Mouse (Mus musculus) forebrain, postnatal 0 days (tissue): ENCODE data around the gene Trp53bp2. TPM values are rescaled to one million over a fixed set of nuclear protein-coding genes. Genes with fewer than 3 reads are reported as not detected.

ENCODE experiments used
- ATAC-seq: fragments of 200-750 bp; cut with Nextera tagmentation; 2 replicates; pipeline ENCODE4 v1.8.0; 2017; ENCODE audit warnings: mild to moderate bottlenecking, moderate library complexity
- DNase-seq: peaks from one replicate; pipeline ENCODE4 v3.0.0-alpha.2; 2015
- H3K27ac ChIP-seq: fragments of 300-500 bp; sonication (generic); 2 replicates; pipeline ENCODE4 v1.5.1; 2014; ENCODE audit warnings: low read depth, mild to moderate bottlenecking, antibody characterized with exemption, low read length, moderate library complexity, mixed read lengths
- H3K27me3 ChIP-seq: fragments of 300-500 bp; sonication (generic); 2 replicates; pipeline ENCODE4 v1.6.1; 2014; ENCODE audit warnings: mild to moderate bottlenecking, low read length, mixed read lengths; ENCODE audit not compliant: insufficient read depth
- H3K36me3 ChIP-seq: fragments of 300-500 bp; sonication (generic); 2 replicates; pipeline ENCODE4 v1.6.1; 2014; ENCODE audit warnings: mild to moderate bottlenecking, moderate library complexity; ENCODE audit not compliant: insufficient read depth
- H3K4me1 ChIP-seq: fragments of 300-500 bp; sonication (generic); 2 replicates; pipeline ENCODE4 v1.6.1; 2014; ENCODE audit warnings: antibody characterized with exemption; ENCODE audit not compliant: insufficient read depth
- H3K4me2 ChIP-seq: fragments of 300-500 bp; sonication (generic); 2 replicates; pipeline ENCODE4 v1.6.1; 2014; ENCODE audit warnings: low read depth, mild to moderate bottlenecking, moderate library complexity
- H3K4me3 ChIP-seq: fragments of 300-500 bp; sonication (generic); 2 replicates; pipeline ENCODE4 v1.5.1; 2014; ENCODE audit warnings: low read depth, low read length, mixed read lengths
- H3K9ac ChIP-seq: fragments of 300-500 bp; sonication (generic); 2 replicates; pipeline ENCODE4 v1.6.1; 2014; ENCODE audit warnings: mild to moderate bottlenecking
- H3K9me3 ChIP-seq: fragments of 300-500 bp; sonication (generic); 2 replicates; pipeline ENCODE4 v1.6.1; 2016; ENCODE audit warnings: low read length
- CTCF ChIP-seq: sonication (generic); IDR thresholded peaks from 2 replicates; pipeline ENCODE4 v1.5.1; 2016; ENCODE audit warnings: antibody characterized with exemption, control low read depth, low read depth
- WGBS: fragments of 180-500 bp; shearing (Covaris S2); extraction: QIAGEN DNeasy Blood & Tissue Kit; methylation state at CpG from one replicate; pipeline ENCODE4 v1.1.7; 2014; 5-methylcytosine and 5-hydroxymethylcytosine counted together
- polyA plus RNA-seq: library from polyadenylated mRNA; unstranded; fragments of >200 nt; fragmentation: Nextera tagmentation; extraction: Ambion mirVana; gene quantifications from 2 replicates; pipeline ENCODE4 v1.2.1, GENCODE M21; 2015
- total RNA-seq: library from RNA; depleted of rRNA; stranded (reverse); fragments of >200 nt; gene quantifications from 2 replicates; pipeline ENCODE4 v1.2.3, GENCODE M21; 2014

Trp53bp2 gene
- total and polyA plus RNA-seq, 2 experiments from 2014 or later, result 13.7 to 27.3 TPM

GRCm38 (mm10) chr1:182386449-182386848, 22.5 kb upstream of the Trp53bp2 start:
- WGBS, result 88% methylated on average over 8 of the region's 8 CpGs
- Histone ChIP-seq H3K4me2 (no peak overlapping the region), H3K4me1 (no peaks in the 10 kb centered on the region), H3K9ac (no peak overlapping the region), H3K36me3 (no peaks in the 10 kb centered on the region), H3K4me3 (no peak overlapping the region), H3K27me3 (no peaks in the 10 kb centered on the region), H3K27ac (no peak overlapping the region), H3K9me3 (no peaks in the 10 kb centered on the region)
- no peak for ATAC-seq
- no peak for TF ChIP-seq CTCF
- no peak for DNase-seq

GRCm38 (mm10) chr1:182388729-182389128, 20.2 kb upstream of the Trp53bp2 start:
- no peak overlapping the region for H3K9ac ChIP-seq
- H3K4me1 ChIP-seq, result no peaks in the 10 kb centered on the region
- H3K36me3 ChIP-seq, result no peaks in the 10 kb centered on the region
- H3K27ac ChIP-seq, result no peak overlapping the region
- no peak for DNase-seq
- 42% methylated on average over 4 of the region's 4 CpGs for WGBS
- no peaks in the 10 kb centered on the region for H3K27me3 ChIP-seq
- ATAC-seq, result no peak
- H3K9me3 ChIP-seq, result no peaks in the 10 kb centered on the region
- H3K4me2 ChIP-seq, result no peak overlapping the region
- TF ChIP-seq CTCF, result no peak
- no peak overlapping the region for H3K4me3 ChIP-seq

DNA sequence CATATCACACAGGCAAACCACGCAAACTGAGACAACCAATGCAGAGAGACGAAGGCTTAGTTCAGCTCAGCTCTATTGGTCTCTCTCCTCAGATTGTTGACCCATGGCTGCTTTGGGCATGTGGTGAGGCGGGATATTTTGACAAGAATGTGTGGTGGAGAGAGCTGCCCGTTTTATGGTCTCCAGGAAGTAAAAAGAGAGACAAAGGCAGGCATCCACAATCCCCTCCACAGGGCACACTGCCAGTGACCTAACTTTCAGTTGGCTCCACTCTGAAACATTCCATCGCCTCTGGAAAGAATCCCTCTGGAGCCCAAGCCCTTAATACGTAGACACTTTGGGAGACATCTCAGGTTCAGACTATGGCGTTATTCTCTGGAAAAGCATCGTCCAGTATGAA, 10.8 kb upstream of the Trp53bp2 start:
- Histone ChIP-seq H3K4me1 (no peaks in the 10 kb centered on the region), H3K9ac (no peak overlapping the region), H3K36me3 (no peaks in the 10 kb centered on the region), H3K27me3 (no peaks in the 10 kb centered on the region), H3K4me2 (no peak overlapping the region), H3K9me3 (no peaks in the 10 kb centered on the region), H3K27ac (no peak overlapping the region), H3K4me3 (no peak overlapping the region)
- no peak for TF ChIP-seq CTCF
- 55% methylated on average over 8 of the region's 8 CpGs for WGBS
- DNase-seq (no peak), ATAC-seq (peak; percentile 67)

GRCm38 (mm10) chr1:182398780-182399179, 10.2 kb upstream of the Trp53bp2 start:
- DNase-seq (no peak), ATAC-seq (no peak)
- Histone ChIP-seq H3K4me2 (no peak overlapping the region), H3K27ac (no peak overlapping the region), H3K4me1 (no peaks in the 10 kb centered on the region), H3K36me3 (no peaks in the 10 kb centered on the region), H3K9me3 (no peaks in the 10 kb centered on the region), H3K27me3 (no peaks in the 10 kb centered on the region), H3K9ac (no peak overlapping the region), H3K4me3 (no peak overlapping the region)
- 70% methylated on average over 3 of the region's 3 CpGs for WGBS
- no peak for TF ChIP-seq CTCF

- no peaks in the 10 kb centered on the region for H3K9me3 ChIP-seq
- no peak for ATAC-seq
- no peak for TF ChIP-seq CTCF
- H3K36me3 ChIP-seq, result no peaks in the 10 kb centered on the region
- no peak for DNase-seq
- no peak overlapping the region for H3K27ac ChIP-seq
- no peak overlapping the region for H3K4me2 ChIP-seq
- no peak overlapping the region for H3K9ac ChIP-seq
- H3K4me1 ChIP-seq, result no peaks in the 10 kb centered on the region
- H3K27me3 ChIP-seq, result no peaks in the 10 kb centered on the region
- WGBS, result 86% methylated on average over 2 of the region's 2 CpGs
- no peak overlapping the region for H3K4me3 ChIP-seq
These were observed 9.8 kb upstream of the Trp53bp2 start for GRCm38 (mm10) chr1:182399205-182399604.

GRCm38 (mm10) chr1:182399908-182400307, 9.1 kb upstream of the Trp53bp2 start:
- no peak for TF ChIP-seq CTCF
- no peak for DNase-seq
- H3K9ac ChIP-seq, result no peak overlapping the region
- H3K27me3 ChIP-seq, result no peaks in the 10 kb centered on the region
- H3K4me1 ChIP-seq, result no peaks in the 10 kb centered on the region
- no peak overlapping the region for H3K4me3 ChIP-seq
- H3K4me2 ChIP-seq, result no peak overlapping the region
- no peak overlapping the region for H3K27ac ChIP-seq
- H3K36me3 ChIP-seq, result no peaks in the 10 kb centered on the region
- 89% methylated on average over 3 of the region's 3 CpGs for WGBS
- no peaks in the 10 kb centered on the region for H3K9me3 ChIP-seq
- no peak for ATAC-seq

DNA sequence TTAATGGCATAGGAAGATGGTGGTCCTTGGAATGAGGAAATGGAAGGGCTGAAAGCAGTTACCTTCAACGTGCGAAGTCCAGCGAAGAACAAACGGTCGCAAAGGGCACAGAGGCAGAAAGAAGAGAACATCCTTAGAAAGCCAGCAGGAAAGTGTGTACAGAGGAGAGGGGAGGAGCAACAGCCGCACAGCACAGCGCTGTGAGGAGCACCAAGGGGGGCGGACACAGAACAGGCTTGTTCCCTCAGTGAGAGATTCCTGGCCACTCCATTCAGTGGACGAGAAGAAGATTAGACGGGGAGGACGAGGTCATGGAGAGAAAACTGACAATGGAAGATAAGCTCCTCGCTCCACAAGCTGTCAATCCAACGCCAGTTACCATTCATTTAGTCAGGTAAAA, 5.9 kb upstream of the Trp53bp2 start:
- no peak overlapping the region for H3K27ac ChIP-seq
- H3K4me2 ChIP-seq, result no peak overlapping the region
- ATAC-seq (no peak), DNase-seq (no peak)
- H3K36me3 ChIP-seq, result no peaks in the 10 kb centered on the region
- TF ChIP-seq CTCF, result no peak
- 49% methylated on average over 13 of the region's 13 CpGs for WGBS
- H3K4me3 ChIP-seq, result no peak overlapping the region
- no peaks in the 10 kb centered on the region for H3K9me3 ChIP-seq
- H3K27me3 ChIP-seq, result no peaks in the 10 kb centered on the region
- H3K4me1 ChIP-seq, result 0 out of 2 replicates have a peak, but pooled peaks cover 3% of the 10 kb centered on the region
- H3K9ac ChIP-seq, result no peak overlapping the region

- TF ChIP-seq CTCF, result no peak
- DNase-seq (no peak), ATAC-seq (no peak)
- Histone ChIP-seq H3K27me3 (no peaks in the 10 kb centered on the region), H3K27ac (no peak overlapping the region), H3K4me1 (peaks cover 9% of the 10 kb centered on the region), H3K4me3 (no peak overlapping the region), H3K36me3 (no peaks in the 10 kb centered on the region), H3K9me3 (no peaks in the 10 kb centered on the region), H3K9ac (no peak overlapping the region), H3K4me2 (no peak overlapping the region)
- 88% methylated on average over 4 of the region's 4 CpGs for WGBS
These were observed 2.4 kb upstream of the Trp53bp2 start for GRCm38 (mm10) chr1:182406621-182407020.
